Mouse (Mus musculus): ENCODE data around the gene Ptms. TPM values are rescaled to one million over a fixed set of nuclear protein-coding genes. Genes with fewer than 3 reads are reported as not detected.

The Ptms gene
- polyA plus RNA-seq, 1 experiment = 155 TPM

GRCm38 (mm10) chr6:124916695-124917517 is 3.0 kb downstream of the Ptms start:
- no peak for TF ChIP-seq GATA1 (IDR thresholded peaks at IDR 0.05; ENCODE audit: low read length)

- no peak for TF ChIP-seq GATA1 (IDR thresholded peaks at IDR 0.05; ENCODE audit: low read length)
These were observed 3.8 kb downstream of the Ptms start for GRCm38 (mm10) chr6:124915942-124916694.

- TF ChIP-seq GATA1 (IDR thresholded peaks at IDR 0.05; ENCODE audit: low read length) = no peak
These were observed 4.6 kb downstream of the Ptms start for GRCm38 (mm10) chr6:124915160-124915941.

- TF ChIP-seq GATA1 (IDR thresholded peaks at IDR 0.05; ENCODE audit: low read length) = no peak
These were observed 5.4 kb downstream of the Ptms start for GRCm38 (mm10) chr6:124914511-124914910.

- TF ChIP-seq GATA1 (IDR thresholded peaks at IDR 0.05; ENCODE audit: low read length) = no peak
These were observed 6.1 kb downstream of the Ptms start for GRCm38 (mm10) chr6:124913721-124914285.

- no peak for TF ChIP-seq GATA1 (IDR thresholded peaks at IDR 0.05; ENCODE audit: low read length)
These were observed 6.7 kb downstream of the Ptms start for GRCm38 (mm10) chr6:124913214-124913613.

GRCm38 (mm10) chr6:124911533-124912218 is 8.2 kb downstream of the Ptms start, which contains the start of gene Lag3:
Gene Lag3 (minus strand): TSS chr6:124911705.
- no peak for TF ChIP-seq GATA1 (IDR thresholded peaks at IDR 0.05; ENCODE audit: low read length)

GRCm38 (mm10) chr6:124910032-124910431 is 9.9 kb downstream of the Ptms start:
- no peak for TF ChIP-seq GATA1 (IDR thresholded peaks at IDR 0.05; ENCODE audit: low read length)

- TF ChIP-seq GATA1 (IDR thresholded peaks at IDR 0.05; ENCODE audit: low read length) = no peak
These were observed 12.1 kb downstream of the Ptms start for GRCm38 (mm10) chr6:124907767-124908166.

- no peak for TF ChIP-seq GATA1 (IDR thresholded peaks at IDR 0.05; ENCODE audit: low read length)
These were observed 14.7 kb downstream of the Ptms start for GRCm38 (mm10) chr6:124904991-124905860.

- no peak for TF ChIP-seq GATA1 (IDR thresholded peaks at IDR 0.05; ENCODE audit: low read length)
These were observed 15.5 kb downstream of the Ptms start for GRCm38 (mm10) chr6:124904161-124904981.

- TF ChIP-seq GATA1 (IDR thresholded peaks at IDR 0.05; ENCODE audit: low read length) = no peak
These were observed 16.2 kb downstream of the Ptms start for GRCm38 (mm10) chr6:124903580-124904151.

GRCm38 (mm10) chr6:124901851-124902250 is 18.1 kb downstream of the Ptms start:
- no peak for TF ChIP-seq GATA1 (IDR thresholded peaks at IDR 0.05; ENCODE audit: low read length)

Measured in G1E-ER4 (cell line).